Mouse (Mus musculus) bone marrow macrophage, adult 2 months (primary cell): Measurements from ENCODE around the gene Pik3ca.

Experiments
- CTCF ChIP-seq: IDR thresholded peaks from 2 replicates; pipeline ENCODE4 v1.5.1; 2012; ENCODE audit warnings: low read depth, mild to moderate bottlenecking, low read length, moderate library complexity
- POLR2A ChIP-seq: IDR thresholded peaks from 2 replicates; pipeline ENCODE4 v1.6.1; 2012; ENCODE audit warnings: mild to moderate bottlenecking, low read depth, low read length, borderline replicate concordance

DNA sequence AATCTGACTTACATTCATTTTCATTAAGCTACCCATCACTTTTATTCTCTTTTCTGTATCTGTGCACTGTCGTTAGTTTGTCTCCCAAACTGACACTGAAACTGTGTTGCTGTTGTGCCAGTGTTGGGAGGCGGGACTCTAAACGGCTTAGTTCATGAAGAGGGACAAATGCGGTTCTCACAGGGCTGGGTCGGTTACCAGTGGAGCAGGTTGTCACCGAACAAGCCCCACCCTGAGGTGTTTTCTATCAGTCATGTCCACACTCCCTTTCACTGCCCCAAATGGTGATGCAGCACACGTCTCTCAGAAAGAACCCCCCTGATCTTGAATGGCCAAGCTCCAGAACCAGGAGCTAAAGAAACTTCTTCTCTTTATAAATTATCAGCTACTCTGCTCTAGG lies 25.5 kb upstream of the Pik3ca start:
- TF ChIP-seq POLR2A (no peak), CTCF (no peak)
